Mouse (Mus musculus): ENCODE measurements around the gene Pspn.

DNA sequence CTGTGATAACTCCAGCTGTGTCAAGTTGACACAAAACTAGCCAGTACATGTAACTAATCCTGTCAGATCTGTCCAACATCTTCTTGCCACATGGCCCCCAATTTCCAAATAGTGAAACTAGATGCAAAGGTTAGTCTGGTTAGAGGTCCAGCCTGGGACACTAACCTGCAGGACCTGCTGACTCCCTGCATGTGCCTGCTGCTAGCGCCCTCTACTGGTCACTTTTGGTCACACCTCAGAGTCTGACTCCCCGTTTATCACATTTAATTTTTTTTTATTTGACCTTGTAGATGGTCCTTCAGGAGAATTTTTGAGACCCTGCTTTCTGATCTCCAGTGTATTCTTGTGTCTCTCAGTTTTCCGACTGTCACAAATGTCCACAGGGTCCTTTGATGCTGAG, 48.9 kb downstream of the Pspn start:
- TF ChIP-seq CTCF (IDR thresholded peaks at IDR 0.05; ENCODE audit: low read depth) (peak; percentile 94), EP300 (IDR thresholded peaks at IDR 0.05; ENCODE audit: low read depth) (no peak)

Data from liver, embryonic 14.5 days (tissue).